In genomic region chr11:102630731-102631130, GRCm38 (mm10) we compare ENCODE assay signal across 20 mouse cellular contexts. TPM values are rescaled to one million over a fixed set of nuclear protein-coding genes. Genes with fewer than 3 reads are reported as not detected.
DNase-seq lines count a peak whose midpoint lies in the region; ATAC-seq lines count a peak whose summit lies in the region.
"Had no signal": no experiment of that assay in that cellular context is flagged by ENCODE, and none has a peak within 500 bp of the region (broad histone marks: within the 10 kb centered on the region; RNA-seq: fewer than 3 reads in every experiment).

No protein-coding gene starts in this region.

- 21% methylated on average over 7 of the region's 7 CpGs for WGBS in kidney, embryonic 15.5 days
- 8% methylated on average over 7 of the region's 7 CpGs for whole genome bisulfite sequencing in limb, embryonic 10.5 days

- peak overlapping the region; percentile 86 for H3K27ac ChIP-seq in kidney, embryonic 15.5 days
- H3K27ac ChIP-seq in limb, embryonic 10.5 days, result peak overlapping the region; percentile 88
- H3K27ac ChIP-seq: layer of hippocampus, adult 2 months; stomach, embryonic 15.5 days had no signal

- peak; percentile 80 for DNase-seq in embryo, embryonic 10 days (ENCODE audit: low spot score)
- no peak for DNase-seq in embryo, embryonic 9.5 days (ENCODE audit: extremely low spot score)
- no peak for DNase-seq in kidney, postnatal 4 days
- DNase-seq in R1 (ENCODE audit: low read depth, low spot score), result peak; percentile 55
- DNase-seq in limb, embryonic 10.5 days (ENCODE audit: low spot score), result peak; percentile 57
- no peak for DNase-seq in left cerebral cortex, postnatal 10 days (ENCODE audit: extremely low spot score in 1 of 2, low spot score in 2 of 2)
- no peak for DNase-seq in left cerebral cortex, postnatal 4 days
- DNase-seq: cerebellum, adult 9-10 months; gastrocnemius, postnatal 10 days; heart, adult 18-20 months; heart, postnatal 10 days; kidney, adult 8-10 months; liver, postnatal 0 days; spleen, adult 18-20 months had no signal

- H3K9me3 ChIP-seq in kidney, embryonic 15.5 days (replicated peaks), result no peaks in the 10 kb centered on the region
- H3K9me3 ChIP-seq in limb, embryonic 10.5 days (replicated peaks), result no peaks in the 10 kb centered on the region
- H3K9me3 ChIP-seq: G1E; stomach, embryonic 15.5 days had no signal

- H3K36me3 ChIP-seq in kidney, embryonic 15.5 days, result no peaks in the 10 kb centered on the region
- no peaks in the 10 kb centered on the region for H3K36me3 ChIP-seq in limb, embryonic 10.5 days
- H3K36me3 ChIP-seq: G1E; stomach, embryonic 15.5 days had no signal

- ATAC-seq in kidney, embryonic 15.5 days (replicated peaks; ENCODE audit: low FRiP score), result no peak
- ATAC-seq: CD4-positive, CD25-positive, alpha-beta regulatory T cell, adult 4 months; liver, postnatal 0 days had no signal

- no peak overlapping the region for H3K4me3 ChIP-seq in kidney, embryonic 15.5 days (replicated peaks)
- peak overlapping the region; percentile 28 for H3K4me3 ChIP-seq in limb, embryonic 10.5 days
- H3K4me3 ChIP-seq: layer of hippocampus, adult 2 months; myocyte; stomach, embryonic 15.5 days had no signal

- intact Hi-C loops in left cerebral cortex, postnatal 10 days (cut with DNase I), result no loop called here
- intact Hi-C loops in left cerebral cortex, postnatal 4 days (cut with DNase I), result no loop called here

- H3K27me3 ChIP-seq in kidney, embryonic 15.5 days, result no peaks in the 10 kb centered on the region
- no peaks in the 10 kb centered on the region for H3K27me3 ChIP-seq in limb, embryonic 10.5 days (ENCODE audit: low read depth, poor library complexity, severe bottlenecking)
- H3K27me3 ChIP-seq: stomach, embryonic 15.5 days had no signal

- H3K4me2 ChIP-seq in kidney, embryonic 15.5 days, result no peak overlapping the region
- H3K4me2 ChIP-seq: stomach, embryonic 15.5 days had no signal

- H3K4me1 ChIP-seq in kidney, embryonic 15.5 days, result peaks cover 57% of the 10 kb centered on the region
- peaks cover 71% of the 10 kb centered on the region for H3K4me1 ChIP-seq in limb, embryonic 10.5 days

- no peak overlapping the region for H3K9ac ChIP-seq in kidney, embryonic 15.5 days
- H3K9ac ChIP-seq: liver, postnatal 0 days; stomach, embryonic 15.5 days had no signal

RNA-seq across cellular contexts. Expression of gene Fzd2, which starts 26.5 kb away (rescaled TPM):
- 28.5 and 34.0 TPM in 2 replicates for polyA plus RNA-seq in kidney, embryonic 15.5 days (2015; fragmentation: Nextera tagmentation; extraction: Ambion mirVana)
- polyA plus RNA-seq in limb, embryonic 10.5 days (2016; fragmentation: Nextera tagmentation; extraction: Ambion mirVana), result 54.8 and 59.8 TPM in 2 replicates
- 10 to 100 TPM in 1 of 2 experiments, 1 to 10 TPM in 1; 6.7 to 11.0 TPM for total RNA-seq in left cerebral cortex, postnatal 10 days (2021)
- total RNA-seq in left cerebral cortex, postnatal 4 days (2021), result 1 to 10 TPM; 6.8 to 7.4 TPM
- total RNA-seq: G1E had no signal
- polyA plus RNA-seq: CD4-positive, CD25-positive, alpha-beta regulatory T cell, adult 4 months; G1E had no signal

RNA-seq across cellular contexts. Expression of gene Meioc, which starts 32.8 kb away (rescaled TPM):
- polyA plus RNA-seq in kidney, embryonic 15.5 days (2015; fragmentation: Nextera tagmentation; extraction: Ambion mirVana), result 0.49 and 0.50 TPM in 2 replicates
- 0.14 and 0.55 TPM in 2 replicates for polyA plus RNA-seq in limb, embryonic 10.5 days (2016; fragmentation: Nextera tagmentation; extraction: Ambion mirVana)
- not detected for total RNA-seq in left cerebral cortex, postnatal 10 days (2021)
- not detected for total RNA-seq in left cerebral cortex, postnatal 4 days (2021)
- total RNA-seq: gastrocnemius, postnatal 10 days; heart, adult 18-20 months; layer of hippocampus, adult 2 months had no signal
- polyA plus RNA-seq: G1E; liver, postnatal 0 days had no signal

RNA-seq across cellular contexts. Expression of gene Gm11627, which starts 51.5 kb away (rescaled TPM):
- polyA plus RNA-seq in kidney, embryonic 15.5 days (2015; fragmentation: Nextera tagmentation; extraction: Ambion mirVana), result 8.5 and 8.7 TPM in 2 replicates
- polyA plus RNA-seq in limb, embryonic 10.5 days (2016; fragmentation: Nextera tagmentation; extraction: Ambion mirVana), result 2.5 and 3.3 TPM in 2 replicates
- total RNA-seq in left cerebral cortex, postnatal 10 days (2021), result 1 to 10 TPM; 5.4 to 7.1 TPM
- total RNA-seq in left cerebral cortex, postnatal 4 days (2021), result 1 to 10 TPM; 2.0 to 2.2 TPM
- total RNA-seq: G1E had no signal
- polyA plus RNA-seq: CD4-positive, CD25-positive, alpha-beta regulatory T cell, adult 4 months; G1E; liver, postnatal 0 days had no signal

Comparison
In these comparisons a context has a peak if more than half of its experiments do, and no peak if none do; other contexts are left out.
1. DNase-seq: peak in embryo, embryonic 10 days (single experiment), R1 (single experiment) and limb, embryonic 10.5 days (single experiment); none in embryo, embryonic 9.5 days (single experiment), kidney, postnatal 4 days (0 of 2), left cerebral cortex, postnatal 10 days (0 of 2) and left cerebral cortex, postnatal 4 days (single experiment).